Mouse (Mus musculus): ENCODE data around the gene Zc3h12c. TPM values are rescaled to one million over a fixed set of nuclear protein-coding genes. Genes with fewer than 3 reads are reported as not detected.

Zc3h12c gene
- polyA plus RNA-seq, 1 experiment from 2014 or later = 5.5 TPM

DNA sequence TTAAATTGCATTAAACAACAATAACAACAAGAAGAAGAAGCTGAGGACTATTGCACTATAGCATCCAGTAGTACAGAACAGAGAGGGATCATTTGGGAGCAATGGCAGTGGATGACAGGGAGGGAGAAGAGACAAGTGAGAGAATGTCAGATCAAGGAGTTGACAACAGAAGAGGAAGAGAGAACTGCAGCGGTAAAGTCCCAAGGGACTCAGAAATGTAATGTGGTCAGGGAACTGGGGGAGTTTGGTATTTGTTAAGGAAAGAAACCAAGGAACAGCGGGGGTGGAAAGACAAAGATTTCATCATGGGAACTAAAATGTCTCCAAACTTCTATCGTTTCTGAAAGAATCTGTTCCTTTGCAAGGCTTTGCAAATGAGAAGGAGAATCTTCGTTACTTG lies 22.5 kb upstream of the Zc3h12c start:
- Histone ChIP-seq H3K27me3 (ENCODE audit: control insufficient read depth, insufficient read depth, low read length) (no peaks in the 10 kb centered on the region), H3K4me3 (ENCODE audit: low read length) (no peak overlapping the region), H3K9me3 (ENCODE audit: control insufficient read depth, low read length) (no peaks in the 10 kb centered on the region), H3K36me3 (ENCODE audit: control insufficient read depth, insufficient read depth, low read length) (no peaks in the 10 kb centered on the region), H3K9ac (ENCODE audit: low read depth, low read length) (no peak overlapping the region), H3K4me1 (ENCODE audit: control insufficient read depth, insufficient read depth, low read length) (no peaks in the 10 kb centered on the region), H3K4me2 (replicated peaks; ENCODE audit: low read depth, low read length) (no peak overlapping the region), H3K27ac (ENCODE audit: low read depth, low read length) (no peak overlapping the region)
- WGBS = 88% methylated on average over 4 of the region's 4 CpGs
- ATAC-seq (ENCODE audit: low FRiP score, low TSS enrichment) = no peak

DNA sequence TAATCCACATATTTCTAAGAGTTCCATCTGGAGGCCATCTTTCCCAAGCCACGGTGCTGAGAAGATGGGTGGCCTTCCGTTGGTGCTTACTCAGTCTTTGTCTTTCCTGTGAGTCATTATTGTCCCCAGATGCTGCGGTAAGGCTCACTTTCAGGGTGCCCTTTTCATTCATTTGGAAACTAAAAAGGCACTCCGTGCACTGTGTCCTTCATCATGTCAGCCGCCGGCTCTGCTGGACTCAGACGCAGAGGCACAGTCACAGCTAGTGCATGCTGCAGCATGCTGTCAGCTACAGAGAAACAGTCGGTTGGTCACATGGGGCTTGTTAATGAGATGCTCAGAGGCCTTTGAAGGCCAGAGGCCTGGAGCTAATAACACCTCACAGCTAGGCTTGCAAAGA lies 19.7 kb upstream of the Zc3h12c start:
- 36% methylated on average over 8 of the region's 8 CpGs for WGBS
- Histone ChIP-seq H3K9me3 (ENCODE audit: control insufficient read depth, low read length) (no peaks in the 10 kb centered on the region), H3K27me3 (ENCODE audit: control insufficient read depth, insufficient read depth, low read length) (no peaks in the 10 kb centered on the region), H3K27ac (ENCODE audit: low read depth, low read length) (no peak overlapping the region), H3K4me2 (replicated peaks; ENCODE audit: low read depth, low read length) (no peak overlapping the region), H3K36me3 (ENCODE audit: control insufficient read depth, insufficient read depth, low read length) (no peaks in the 10 kb centered on the region), H3K4me1 (ENCODE audit: control insufficient read depth, insufficient read depth, low read length) (no peaks in the 10 kb centered on the region), H3K4me3 (ENCODE audit: low read length) (no peak overlapping the region), H3K9ac (ENCODE audit: low read depth, low read length) (no peak overlapping the region)
- no peak for ATAC-seq (ENCODE audit: low FRiP score, low TSS enrichment)

DNA sequence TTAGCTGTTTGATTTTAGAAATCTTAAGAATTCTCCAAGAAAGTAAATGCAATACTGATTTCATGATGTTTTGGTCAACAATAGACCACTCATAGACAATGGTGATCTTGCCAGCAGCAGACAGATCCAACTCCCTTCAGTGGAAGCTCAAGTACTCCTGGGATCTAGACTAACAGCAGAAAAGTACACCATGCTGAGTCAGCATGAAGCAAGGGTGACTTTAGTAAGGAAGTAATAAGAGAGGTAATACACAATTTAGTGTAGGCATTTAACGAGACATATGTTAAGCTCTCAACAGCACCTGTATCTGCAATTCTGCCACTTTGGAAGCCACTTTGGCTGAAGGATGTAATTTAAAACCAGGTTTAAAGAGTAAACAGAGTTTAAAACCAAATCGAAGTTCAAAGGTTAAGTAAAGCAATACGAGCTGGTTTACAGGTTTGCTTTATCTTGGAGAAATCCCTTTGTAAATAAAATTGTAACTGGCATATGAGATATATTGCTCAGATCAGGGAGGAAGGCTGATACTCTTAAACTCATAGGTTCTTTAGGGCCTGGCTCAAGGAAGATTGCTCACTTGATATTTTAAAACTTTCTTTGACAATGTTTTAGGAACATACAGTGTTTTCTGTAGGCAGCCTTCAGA lies 18.0 kb upstream of the Zc3h12c start:
- Histone ChIP-seq H3K4me2 (replicated peaks; ENCODE audit: low read depth, low read length) (no peak overlapping the region), H3K9ac (ENCODE audit: low read depth, low read length) (no peak overlapping the region), H3K4me1 (ENCODE audit: control insufficient read depth, insufficient read depth, low read length) (no peaks in the 10 kb centered on the region), H3K4me3 (ENCODE audit: low read length) (no peak overlapping the region), H3K27ac (ENCODE audit: low read depth, low read length) (no peak overlapping the region), H3K27me3 (ENCODE audit: control insufficient read depth, insufficient read depth, low read length) (no peaks in the 10 kb centered on the region), H3K36me3 (ENCODE audit: control insufficient read depth, insufficient read depth, low read length) (no peaks in the 10 kb centered on the region), H3K9me3 (ENCODE audit: control insufficient read depth, low read length) (no peaks in the 10 kb centered on the region)
- no peak for ATAC-seq (ENCODE audit: low FRiP score, low TSS enrichment)
- 37% methylated on average over 3 of the region's 3 CpGs for WGBS

DNA sequence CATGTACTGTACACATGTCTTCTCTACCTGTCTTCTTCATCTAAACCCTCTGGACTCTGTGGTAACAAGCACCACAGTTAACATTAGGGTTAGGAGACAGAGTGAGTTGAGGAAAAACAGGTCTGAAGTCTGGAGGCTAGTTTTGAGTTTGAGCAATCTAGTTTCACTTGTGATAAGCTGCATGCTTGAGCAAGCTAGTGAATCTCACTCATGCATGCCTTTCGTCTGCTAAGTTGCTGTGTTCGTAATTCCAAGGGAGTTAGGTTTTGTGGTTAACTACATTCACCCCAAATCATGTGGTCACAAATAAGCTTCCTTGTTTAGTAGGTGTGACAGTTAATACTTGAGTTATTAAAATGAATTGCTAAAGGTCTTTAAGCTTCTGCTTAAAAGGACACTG lies 13.0 kb upstream of the Zc3h12c start:
- Histone ChIP-seq H3K4me3 (ENCODE audit: low read length) (no peak overlapping the region), H3K27ac (ENCODE audit: low read depth, low read length) (no peak overlapping the region), H3K4me2 (replicated peaks; ENCODE audit: low read depth, low read length) (no peak overlapping the region), H3K36me3 (ENCODE audit: control insufficient read depth, insufficient read depth, low read length) (no peaks in the 10 kb centered on the region), H3K27me3 (ENCODE audit: control insufficient read depth, insufficient read depth, low read length) (no peaks in the 10 kb centered on the region), H3K4me1 (ENCODE audit: control insufficient read depth, insufficient read depth, low read length) (no peaks in the 10 kb centered on the region), H3K9ac (ENCODE audit: low read depth, low read length) (no peak overlapping the region), H3K9me3 (ENCODE audit: control insufficient read depth, low read length) (no peaks in the 10 kb centered on the region)
- 48% methylated on average over 2 of the region's 2 CpGs for WGBS
- ATAC-seq (ENCODE audit: low FRiP score, low TSS enrichment) = no peak

DNA sequence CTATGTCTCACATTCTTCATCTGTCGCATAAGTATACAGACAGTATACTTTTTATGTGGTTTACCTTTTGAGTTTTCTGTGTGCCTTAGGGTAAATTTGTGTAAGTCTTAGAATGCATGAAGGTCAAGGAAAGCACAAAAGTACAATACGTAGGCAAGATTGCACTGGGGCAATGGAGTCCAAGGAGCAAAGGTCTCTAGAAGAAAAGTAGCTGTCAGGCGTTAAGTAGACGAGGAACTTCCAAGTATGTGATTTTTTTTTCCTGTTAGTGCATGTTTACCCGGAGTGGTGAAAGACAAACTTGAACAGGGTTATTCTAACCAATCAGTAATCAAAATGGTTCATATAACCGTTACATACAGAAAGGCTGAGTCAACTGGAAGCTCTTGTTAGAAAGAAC lies 12.5 kb upstream of the Zc3h12c start:
- H3K9me3 ChIP-seq (ENCODE audit: control insufficient read depth, low read length) = no peaks in the 10 kb centered on the region
- H3K36me3 ChIP-seq (ENCODE audit: control insufficient read depth, insufficient read depth, low read length) = no peaks in the 10 kb centered on the region
- no peak overlapping the region for H3K4me2 ChIP-seq (replicated peaks; ENCODE audit: low read depth, low read length)
- H3K4me1 ChIP-seq (ENCODE audit: control insufficient read depth, insufficient read depth, low read length) = no peaks in the 10 kb centered on the region
- no peak overlapping the region for H3K4me3 ChIP-seq (ENCODE audit: low read length)
- no peak overlapping the region for H3K27ac ChIP-seq (ENCODE audit: low read depth, low read length)
- no peak overlapping the region for H3K9ac ChIP-seq (ENCODE audit: low read depth, low read length)
- 84% methylated on average over 6 of the region's 6 CpGs for WGBS
- no peak for ATAC-seq (ENCODE audit: low FRiP score, low TSS enrichment)
- H3K27me3 ChIP-seq (ENCODE audit: control insufficient read depth, insufficient read depth, low read length) = no peaks in the 10 kb centered on the region

DNA sequence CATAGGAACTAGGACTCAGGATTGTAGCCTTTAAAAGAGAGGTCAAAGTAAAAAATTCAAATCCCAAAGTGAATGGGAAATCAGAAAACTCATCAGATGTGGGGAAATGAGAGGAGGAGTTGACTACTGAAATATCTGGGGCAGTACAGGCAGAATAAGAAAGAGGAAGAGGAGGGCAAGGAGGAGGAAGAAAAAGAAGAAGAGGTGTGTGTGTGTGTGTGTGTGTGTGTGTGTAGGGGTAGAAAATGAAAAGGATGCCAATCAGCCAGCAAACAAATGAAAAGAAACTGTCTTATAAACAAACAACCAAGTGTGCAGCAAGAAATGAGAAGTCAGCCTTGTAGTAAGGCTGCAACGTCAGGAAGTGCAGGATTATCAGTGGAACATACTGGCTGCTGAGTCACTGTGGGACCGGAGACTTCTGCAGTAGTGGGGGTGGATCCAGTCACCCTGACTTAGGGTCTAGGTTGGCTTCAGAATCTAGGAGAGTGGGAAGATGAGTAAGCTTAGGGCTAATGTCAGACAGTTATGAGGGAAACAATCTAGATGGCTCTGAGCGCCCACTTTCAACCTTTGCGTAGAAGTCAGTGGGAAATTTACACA lies 7.0 kb upstream of the Zc3h12c start:
- Histone ChIP-seq H3K4me2 (replicated peaks; ENCODE audit: low read depth, low read length) (no peak overlapping the region), H3K4me1 (ENCODE audit: control insufficient read depth, insufficient read depth, low read length) (no peaks in the 10 kb centered on the region), H3K27me3 (ENCODE audit: control insufficient read depth, insufficient read depth, low read length) (no peaks in the 10 kb centered on the region), H3K9ac (ENCODE audit: low read depth, low read length) (no peak overlapping the region), H3K36me3 (ENCODE audit: control insufficient read depth, insufficient read depth, low read length) (no peaks in the 10 kb centered on the region), H3K9me3 (ENCODE audit: control insufficient read depth, low read length) (no peaks in the 10 kb centered on the region), H3K27ac (ENCODE audit: low read depth, low read length) (no peak overlapping the region), H3K4me3 (ENCODE audit: low read length) (no peak overlapping the region)
- 84% methylated on average over 4 of the region's 4 CpGs for WGBS
- no peak for ATAC-seq (ENCODE audit: low FRiP score, low TSS enrichment)

DNA sequence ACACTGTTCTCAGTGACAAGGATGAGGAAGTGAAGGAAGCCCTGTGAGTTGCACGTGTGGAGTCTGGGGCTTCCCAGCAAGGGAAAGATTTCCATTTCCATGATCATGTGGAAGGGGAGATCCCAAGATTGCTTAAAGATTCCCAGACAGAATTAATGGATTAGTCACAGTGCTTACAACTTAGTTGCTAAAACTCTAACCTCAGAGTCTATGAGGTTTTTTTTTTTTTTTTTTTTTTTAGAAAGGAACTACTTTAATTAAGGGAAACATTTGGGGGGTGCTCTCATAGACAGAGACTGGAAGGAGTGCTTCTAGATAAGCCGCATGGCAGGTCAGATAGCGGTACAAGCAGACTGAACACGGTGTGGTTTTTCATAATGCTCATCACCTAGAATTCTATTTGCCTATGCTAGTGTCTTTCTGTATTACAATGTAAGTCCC lies 6.3 kb upstream of the Zc3h12c start:
- no peak overlapping the region for H3K27ac ChIP-seq (ENCODE audit: low read depth, low read length)
- no peak overlapping the region for H3K4me3 ChIP-seq (ENCODE audit: low read length)
- ATAC-seq (ENCODE audit: low FRiP score, low TSS enrichment) = no peak
- H3K9me3 ChIP-seq (ENCODE audit: control insufficient read depth, low read length) = no peaks in the 10 kb centered on the region
- H3K4me1 ChIP-seq (ENCODE audit: control insufficient read depth, insufficient read depth, low read length) = no peaks in the 10 kb centered on the region
- no peaks in the 10 kb centered on the region for H3K36me3 ChIP-seq (ENCODE audit: control insufficient read depth, insufficient read depth, low read length)
- 84% methylated on average over 4 of the region's 4 CpGs for WGBS
- no peak overlapping the region for H3K4me2 ChIP-seq (replicated peaks; ENCODE audit: low read depth, low read length)
- H3K9ac ChIP-seq (ENCODE audit: low read depth, low read length) = no peak overlapping the region
- 0 out of 2 replicates have a peak, but pooled peaks cover 3% of the 10 kb centered on the region for H3K27me3 ChIP-seq (ENCODE audit: control insufficient read depth, insufficient read depth, low read length)

DNA sequence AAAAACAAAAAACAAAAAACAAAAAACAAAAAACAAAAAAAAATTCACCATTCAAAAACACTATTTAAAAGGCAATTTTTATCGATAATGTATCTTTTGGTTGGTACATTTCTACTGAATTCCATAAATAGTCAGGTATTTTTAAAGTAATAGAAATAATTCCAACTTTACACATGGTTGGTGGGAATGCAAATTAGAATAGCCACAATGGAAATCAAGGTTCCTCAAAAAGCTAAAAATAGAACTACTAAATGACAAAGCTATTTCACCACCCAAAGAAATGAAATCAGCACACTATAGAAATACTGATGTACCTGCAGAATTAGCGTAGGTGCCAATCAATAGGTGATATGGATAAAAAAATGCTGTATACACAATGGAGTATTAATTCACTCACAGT lies 5.6 kb upstream of the Zc3h12c start:
- no peak overlapping the region for H3K9ac ChIP-seq (ENCODE audit: low read depth, low read length)
- no peaks in the 10 kb centered on the region for H3K4me1 ChIP-seq (ENCODE audit: control insufficient read depth, insufficient read depth, low read length)
- no peak overlapping the region for H3K4me3 ChIP-seq (ENCODE audit: low read length)
- no peaks in the 10 kb centered on the region for H3K9me3 ChIP-seq (ENCODE audit: control insufficient read depth, low read length)
- H3K36me3 ChIP-seq (ENCODE audit: control insufficient read depth, insufficient read depth, low read length) = no peaks in the 10 kb centered on the region
- H3K27ac ChIP-seq (ENCODE audit: low read depth, low read length) = no peak overlapping the region
- no peak overlapping the region for H3K4me2 ChIP-seq (replicated peaks; ENCODE audit: low read depth, low read length)
- 0 out of 2 replicates have a peak, but pooled peaks cover 3% of the 10 kb centered on the region for H3K27me3 ChIP-seq (ENCODE audit: control insufficient read depth, insufficient read depth, low read length)
- no peak for ATAC-seq (ENCODE audit: low FRiP score, low TSS enrichment)
- WGBS = 98% methylated on average over 2 of the region's 2 CpGs

DNA sequence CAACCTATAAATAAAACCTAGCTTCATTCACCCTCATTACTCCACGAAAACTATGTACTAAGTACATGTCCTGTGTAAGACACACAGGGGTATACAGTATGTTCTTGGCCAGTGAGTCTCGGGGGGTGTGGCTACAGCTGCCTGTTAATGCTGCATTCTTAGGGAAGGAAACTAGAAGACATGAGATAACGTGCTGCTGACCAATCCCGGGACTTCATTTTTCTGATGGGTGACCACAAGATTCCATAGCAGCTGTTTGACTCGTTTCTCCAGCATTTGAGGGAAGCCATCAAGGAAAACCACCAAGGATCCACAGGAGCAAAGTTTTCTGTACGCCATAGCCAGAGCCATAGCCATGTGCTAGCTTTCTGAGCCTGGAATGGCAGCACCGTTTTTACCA lies 4.2 kb upstream of the Zc3h12c start:
- no peak overlapping the region for H3K4me3 ChIP-seq (ENCODE audit: low read length)
- H3K9ac ChIP-seq (ENCODE audit: low read depth, low read length) = no peak overlapping the region
- 0 out of 2 replicates have a peak, but pooled peaks cover 3% of the 10 kb centered on the region for H3K27me3 ChIP-seq (ENCODE audit: control insufficient read depth, insufficient read depth, low read length)
- no peaks in the 10 kb centered on the region for H3K4me1 ChIP-seq (ENCODE audit: control insufficient read depth, insufficient read depth, low read length)
- ATAC-seq (ENCODE audit: low FRiP score, low TSS enrichment) = no peak
- no peak overlapping the region for H3K4me2 ChIP-seq (replicated peaks; ENCODE audit: low read depth, low read length)
- 66% methylated on average over 7 of the region's 7 CpGs for WGBS
- no peak overlapping the region for H3K27ac ChIP-seq (ENCODE audit: low read depth, low read length)
- H3K36me3 ChIP-seq (ENCODE audit: control insufficient read depth, insufficient read depth, low read length) = no peaks in the 10 kb centered on the region
- no peaks in the 10 kb centered on the region for H3K9me3 ChIP-seq (ENCODE audit: control insufficient read depth, low read length)
